Mouse (Mus musculus) testis, adult 2 months (tissue): ENCODE measurements around the gene Chst11. TPM values are rescaled to one million over a fixed set of nuclear protein-coding genes. Genes with fewer than 3 reads are reported as not detected.

Source experiments
- H3K27ac ChIP-seq: fragments of 200-500 bp; 2 replicates; pipeline ENCODE4 v1.5.1; 2012; ENCODE audit warnings: low read depth, low read length; ENCODE audit not compliant: control insufficient read depth, insufficient read depth
- H3K27me3 ChIP-seq: fragments of 200-500 bp; 2 replicates; pipeline ENCODE4 v1.6.1; 2012; ENCODE audit warnings: mild to moderate bottlenecking, low read length, moderate library complexity; ENCODE audit not compliant: control insufficient read depth, insufficient read depth
- H3K36me3 ChIP-seq: fragments of 200-500 bp; 2 replicates; pipeline ENCODE4 v1.6.1; 2012; ENCODE audit warnings: mild to moderate bottlenecking, low read length; ENCODE audit not compliant: control insufficient read depth, insufficient read depth
- H3K4me1 ChIP-seq: fragments of 200-500 bp; 2 replicates; pipeline ENCODE4 v1.6.1; 2012; ENCODE audit warnings: low read length; ENCODE audit not compliant: control insufficient read depth, insufficient read depth
- H3K4me3 ChIP-seq: fragments of 200-500 bp; 2 replicates; pipeline ENCODE4 v1.5.1; 2012; ENCODE audit warnings: low read depth, mild to moderate bottlenecking, low read length, moderate library complexity, mixed read lengths; ENCODE audit not compliant: control insufficient read depth
- CTCF ChIP-seq: fragments of 200-500 bp; IDR thresholded peaks from 2 replicates; pipeline ENCODE4 v1.5.1; 2012; ENCODE audit warnings: low read depth, mild to moderate bottlenecking, inconsistent platforms, low read length, moderate library complexity; ENCODE audit not compliant: control insufficient read depth, insufficient read depth, insufficient replicate concordance
- POLR2A ChIP-seq: fragments of 200-500 bp; IDR thresholded peaks from 2 replicates; pipeline ENCODE4 v1.6.1; 2012; ENCODE audit warnings: low read depth, mild to moderate bottlenecking, inconsistent platforms, low read length, moderate library complexity; ENCODE audit not compliant: control insufficient read depth
- polyA plus RNA-seq: library from polyadenylated mRNA; depleted of rRNA; stranded (reverse); fragments of >200 nt; gene quantifications from 2 replicates; pipeline ENCODE4 v1.2.3, GENCODE M21; 2012

Chst11 gene
- polyA plus RNA-seq, 1 experiment: 0.67 TPM

- TF ChIP-seq POLR2A (no peak), CTCF (no peak)
- Histone ChIP-seq H3K36me3 (no peaks in the 10 kb centered on the region), H3K27me3 (no peaks in the 10 kb centered on the region), H3K4me1 (no peaks in the 10 kb centered on the region), H3K27ac (no peak overlapping the region), H3K4me3 (no peak overlapping the region)
Observed at GRCm38 (mm10) chr10:83124560-83124959, 139.3 kb downstream of the Chst11 start.

GRCm38 (mm10) chr10:83126447-83126846 is 141.1 kb downstream of the Chst11 start:
- Histone ChIP-seq H3K4me1 (no peaks in the 10 kb centered on the region; the same call in 1 of the 2 replicates), H3K4me3 (no peak overlapping the region), H3K27me3 (no peaks in the 10 kb centered on the region), H3K27ac (no peak overlapping the region), H3K36me3 (no peaks in the 10 kb centered on the region)
- TF ChIP-seq CTCF (no peak), POLR2A (no peak)

- Histone ChIP-seq H3K4me3 (no peak overlapping the region), H3K36me3 (no peaks in the 10 kb centered on the region), H3K27ac (no peak overlapping the region), H3K4me1 (no peaks in the 10 kb centered on the region; the same call in 1 of the 2 replicates), H3K27me3 (no peaks in the 10 kb centered on the region)
- TF ChIP-seq CTCF: no peak
Observed at GRCm38 (mm10) chr10:83128435-83128834, 143.1 kb downstream of the Chst11 start.

- no peaks in the 10 kb centered on the region; the same call in 1 of the 2 replicates for H3K4me1 ChIP-seq
Observed at GRCm38 (mm10) chr10:83129624-83130218, 144.4 kb downstream of the Chst11 start.

GRCm38 (mm10) chr10:83130611-83131010 is 145.3 kb downstream of the Chst11 start:
- Histone ChIP-seq H3K27me3 (no peaks in the 10 kb centered on the region), H3K4me1 (no peaks in the 10 kb centered on the region; the same call in 1 of the 2 replicates), H3K36me3 (no peaks in the 10 kb centered on the region), H3K27ac (no peak overlapping the region), H3K4me3 (no peak overlapping the region)
- no peak for TF ChIP-seq CTCF
- no peak for TF ChIP-seq POLR2A

More at GRCm38 (mm10) chr10:83129624-83130218, 144.4 kb downstream of the Chst11 start:
- no peak overlapping the region for H3K27ac ChIP-seq
- no peak for TF ChIP-seq CTCF
- TF ChIP-seq POLR2A: no peak
- H3K4me3 ChIP-seq: no peak overlapping the region
- H3K36me3 ChIP-seq: no peaks in the 10 kb centered on the region
- H3K27me3 ChIP-seq: no peaks in the 10 kb centered on the region

DNA sequence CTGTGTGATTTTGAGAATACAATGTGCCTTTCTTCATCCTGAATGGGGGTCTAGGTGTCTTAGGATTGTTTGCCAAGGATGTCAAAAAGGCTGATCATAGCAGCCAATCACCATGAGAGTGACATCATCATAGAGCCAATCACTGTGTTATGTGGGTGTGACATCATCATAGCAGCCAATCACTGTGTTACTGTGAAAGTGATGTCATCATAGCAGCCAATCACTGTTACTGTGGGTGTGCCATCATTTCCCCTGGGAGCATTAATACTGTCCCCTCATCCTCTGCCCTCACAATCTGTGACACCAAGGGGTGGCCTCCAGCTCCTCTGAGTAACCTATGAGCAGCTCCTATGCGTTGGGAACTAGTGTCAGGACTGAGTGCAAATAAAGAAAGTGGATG is 146.6 kb downstream of the Chst11 start:
- H3K36me3 ChIP-seq: no peaks in the 10 kb centered on the region
- no peak overlapping the region for H3K27ac ChIP-seq
- TF ChIP-seq CTCF: no peak
- no peak for TF ChIP-seq POLR2A
- H3K27me3 ChIP-seq: no peaks in the 10 kb centered on the region
- H3K4me1 ChIP-seq: no peaks in the 10 kb centered on the region; the same call in 1 of the 2 replicates
- H3K4me3 ChIP-seq: no peak overlapping the region

GRCm38 (mm10) chr10:83133866-83134570 is 148.7 kb downstream of the Chst11 start:
- no peaks in the 10 kb centered on the region for H3K36me3 ChIP-seq
- no peak overlapping the region for H3K4me3 ChIP-seq
- no peak overlapping the region for H3K27ac ChIP-seq
- TF ChIP-seq POLR2A (no peak), CTCF (no peak)
- H3K27me3 ChIP-seq: no peaks in the 10 kb centered on the region
- no peaks in the 10 kb centered on the region; the same call in 1 of the 2 replicates for H3K4me1 ChIP-seq
